Mouse (Mus musculus): ENCODE measurements around the gene Ptgfrn.

Gene Ptgfrn

DNA sequence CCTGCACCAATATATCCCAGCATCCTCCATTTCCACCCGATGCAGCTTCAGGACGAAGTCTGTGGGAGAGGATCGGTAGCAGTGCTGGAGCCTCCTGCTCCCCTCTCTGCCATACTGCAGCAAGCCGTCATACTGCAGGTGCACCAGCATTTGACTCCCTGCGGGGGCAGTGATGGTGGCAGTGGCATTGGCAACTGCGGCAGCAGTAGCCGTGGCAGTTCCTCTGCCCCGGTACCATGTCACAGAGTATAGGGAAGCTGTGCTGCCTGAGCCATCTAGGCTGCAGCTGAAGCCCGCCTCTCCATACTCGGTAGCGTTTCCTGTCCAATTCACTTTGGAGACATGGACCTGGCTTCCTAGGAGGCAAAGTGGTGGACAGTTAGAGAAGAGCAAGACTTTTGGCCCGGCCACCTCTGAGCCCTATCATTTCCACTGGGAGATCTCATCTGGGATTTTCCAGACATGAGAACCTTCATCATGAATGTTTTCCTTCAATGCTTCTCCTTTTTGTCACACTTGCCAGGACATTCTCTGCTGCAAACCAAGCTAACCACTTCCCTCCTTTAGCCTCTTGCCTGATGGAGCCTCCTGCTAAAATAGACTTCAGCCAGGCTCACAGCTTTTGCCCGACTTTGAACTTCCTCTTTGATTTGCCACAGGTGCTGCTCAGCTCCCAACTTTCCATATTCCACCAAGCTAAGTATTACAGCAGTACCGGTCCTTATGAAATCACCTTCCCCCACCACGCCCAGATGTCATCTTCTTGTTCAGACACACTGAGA, 106.3 kb downstream of the Ptgfrn start:
- no peak for DNase-seq (ENCODE audit: low spot score in 2 of 2)

DNA sequence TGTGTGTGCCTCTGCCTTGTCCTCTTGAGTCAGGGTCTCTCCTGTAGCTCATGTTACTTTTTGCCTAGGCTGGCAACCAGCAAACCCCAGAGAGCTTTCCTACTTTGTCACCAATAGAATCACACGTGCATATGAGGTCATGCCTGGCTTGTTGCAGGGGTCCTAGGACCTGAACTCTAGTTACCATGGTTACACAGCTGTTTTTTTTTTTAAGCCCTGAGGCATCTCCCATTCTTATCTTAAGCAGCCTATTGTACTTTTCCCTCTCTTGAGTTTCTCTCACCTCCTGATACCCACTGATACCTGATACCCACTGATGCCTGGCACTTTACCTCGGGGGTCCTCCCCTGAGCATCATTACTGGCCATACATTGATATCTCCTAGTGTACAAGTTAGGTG, 110.3 kb downstream of the Ptgfrn start:
- no peak for DNase-seq (ENCODE audit: low spot score in 2 of 2)

DNA sequence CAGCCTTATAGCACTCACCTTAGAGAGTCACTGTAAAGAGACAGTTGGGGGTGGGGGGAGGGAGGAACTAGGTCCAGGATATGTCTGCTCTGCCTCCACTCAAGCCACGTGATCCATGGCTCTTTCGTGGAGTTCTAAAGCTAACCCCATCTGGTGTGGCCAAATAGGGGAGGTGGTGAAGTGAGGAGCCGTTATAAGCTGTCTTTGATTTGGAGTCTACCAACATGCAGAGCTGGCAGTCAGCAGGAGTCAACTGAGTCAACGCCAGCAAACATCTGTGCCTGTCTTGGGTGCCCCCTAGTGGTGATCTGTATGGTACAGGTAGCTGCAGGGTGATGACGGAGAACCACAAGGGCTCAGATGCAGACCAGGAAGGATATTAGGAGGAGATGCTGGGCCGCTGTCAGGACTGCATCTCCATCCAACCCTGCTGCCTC, 111.2 kb downstream of the Ptgfrn start:
- peak; percentile 65 to 67 for DNase-seq (ENCODE audit: low spot score in 2 of 2)

DNA sequence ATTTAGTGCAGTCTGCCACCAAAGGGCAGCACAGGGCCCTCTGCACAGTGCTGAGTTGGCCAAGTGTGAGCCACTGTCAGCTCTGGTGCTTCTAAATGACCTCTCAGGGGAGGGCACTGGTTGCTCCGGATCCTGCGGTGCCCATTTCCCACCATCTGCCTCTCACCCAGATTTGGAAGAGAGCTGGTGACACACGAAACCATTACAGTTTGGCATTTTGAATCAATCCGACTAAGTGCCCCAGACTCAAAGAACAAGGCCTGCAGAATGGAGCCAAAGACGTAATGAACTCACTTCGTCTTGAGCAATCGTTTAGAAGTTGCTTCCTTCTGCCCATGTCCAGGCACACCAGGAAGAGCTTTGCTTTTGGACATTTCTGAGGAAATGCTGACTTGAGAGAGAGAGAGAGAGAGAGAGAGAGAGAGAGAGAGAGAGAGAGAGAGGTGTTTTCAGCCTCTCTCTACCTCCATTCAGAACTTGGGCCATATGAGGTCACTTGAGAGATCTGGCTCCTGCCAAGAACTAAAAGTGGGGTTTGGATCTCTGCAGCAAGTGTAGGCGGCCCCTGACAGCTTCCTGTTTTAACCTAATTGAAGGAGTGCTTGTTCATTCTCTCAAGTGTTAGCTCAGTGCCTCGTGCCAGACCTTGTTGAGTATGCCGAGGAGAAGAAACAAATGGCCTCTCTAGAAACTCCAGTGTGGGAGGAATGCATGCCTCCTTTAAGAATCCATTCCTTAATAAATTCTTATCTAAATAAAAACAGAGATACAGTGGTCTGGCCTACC, 112.1 kb downstream of the Ptgfrn start:
- DNase-seq (ENCODE audit: low spot score in 2 of 2), result peak in 1 of 2 experiments; percentile 17

DNA sequence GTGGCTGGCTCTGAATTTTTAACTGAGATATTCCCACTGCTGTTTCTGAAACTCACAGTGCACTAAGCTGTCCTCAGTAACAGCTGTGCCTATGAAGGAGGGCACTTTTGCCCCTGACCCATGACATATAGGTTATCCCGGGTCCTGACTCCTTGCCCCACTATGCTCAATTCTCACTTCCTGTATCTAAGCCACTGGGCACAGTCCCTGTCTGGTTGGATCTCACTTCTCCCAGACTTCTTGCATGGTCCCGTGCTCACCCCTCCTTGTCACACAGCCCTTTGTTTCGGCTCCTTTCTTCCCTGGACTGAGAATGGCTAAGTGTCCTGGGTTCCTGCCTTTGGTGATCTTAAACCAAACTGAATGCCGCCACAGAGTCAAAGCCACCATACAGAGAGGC, 115.8 kb downstream of the Ptgfrn start:
- no peak for DNase-seq (ENCODE audit: low spot score in 2 of 2)

DNA sequence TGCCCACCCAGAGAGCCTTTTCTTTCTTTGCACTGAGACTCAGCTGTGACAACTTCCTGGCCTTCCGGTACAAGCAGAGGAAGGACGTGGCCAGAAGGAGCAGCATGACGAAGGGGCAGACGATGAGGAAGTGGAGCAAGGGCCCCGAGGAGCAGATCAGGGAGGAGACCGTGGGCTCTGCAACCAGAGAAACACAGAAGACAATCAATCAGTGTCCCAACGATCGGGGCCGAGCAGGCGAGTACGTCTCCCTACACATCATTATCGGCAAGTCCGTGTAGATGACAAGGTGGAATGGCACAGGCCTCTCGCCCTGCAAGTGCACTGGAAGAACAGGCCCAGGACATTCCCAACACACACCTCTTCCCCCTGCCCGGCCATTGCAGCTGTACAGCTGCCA, 116.4 kb downstream of the Ptgfrn start:
- DNase-seq (ENCODE audit: low spot score in 2 of 2), result peak in 1 of 2 experiments; percentile 20

DNA sequence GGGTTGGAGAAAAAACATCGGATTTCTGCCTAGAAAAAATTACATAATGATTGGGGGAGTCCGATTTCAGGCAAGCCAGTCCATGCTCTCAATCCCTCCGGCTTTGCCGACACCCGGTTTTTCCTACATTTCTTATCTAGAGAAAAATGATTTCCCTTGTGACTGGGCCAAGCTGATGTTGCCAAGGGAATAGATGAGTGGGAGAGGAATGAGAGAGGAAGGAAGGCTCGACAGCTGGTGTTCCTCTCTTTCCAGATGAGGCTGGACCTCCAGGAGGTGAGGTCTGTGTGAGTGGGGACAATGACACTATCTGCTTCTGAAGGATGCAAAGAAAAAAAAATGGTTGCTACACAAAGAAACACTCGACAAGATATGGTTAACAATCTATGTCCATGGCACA, 116.9 kb downstream of the Ptgfrn start:
- DNase-seq (ENCODE audit: low spot score in 2 of 2), result no peak
